Mouse (Mus musculus) spleen, adult 18-20 months (tissue): ENCODE measurements around the gene Atad3a.
"Not testable (repeated sequence)": the region's sequence is repeated elsewhere in the genome, so short reads cannot be mapped to it uniquely, and the experiment has no call there.

Experiments used
- DNase-seq, 2 experiments: peaks; one replicate each; pipeline ENCODE4 v3.0.0; 2022; ENCODE audit warnings: mixed read lengths in 2 of 2

Gene Atad3a

GRCm38 (mm10) chr4:155774971-155775740, 14.3 kb upstream of the Atad3a start:
- peak; percentile 35 to 40 for DNase-seq

- peak; percentile 76 to 86 for DNase-seq
These were observed 13.4 kb upstream of the Atad3a start, which contains the start of gene Vwa1 for GRCm38 (mm10) chr4:155774280-155774754. TSS of gene Vwa1 (minus strand) at chr4:155774698.

- no peak for DNase-seq
These were observed 12.6 kb upstream of the Atad3a start for GRCm38 (mm10) chr4:155773335-155774078.

GRCm38 (mm10) chr4:155772786-155773185, 11.9 kb upstream of the Atad3a start:
- no peak for DNase-seq

- DNase-seq = no peak
These were observed 10.8 kb upstream of the Atad3a start for GRCm38 (mm10) chr4:155771706-155772105.

GRCm38 (mm10) chr4:155770626-155771025, 9.7 kb upstream of the Atad3a start:
- no peak for DNase-seq

GRCm38 (mm10) chr4:155769880-155770512, 9.1 kb upstream of the Atad3a start:
- peak; percentile 72 to 87 for DNase-seq

GRCm38 (mm10) chr4:155769496-155769879, 8.6 kb upstream of the Atad3a start:
- DNase-seq = no peak

- no peak for DNase-seq
These were observed 1.5 kb upstream of the Atad3a start for GRCm38 (mm10) chr4:155762357-155762756.

GRCm38 (mm10) chr4:155761356-155762099, 635 bp upstream of the Atad3a start:
- no peak for DNase-seq

GRCm38 (mm10) chr4:155759862-155760612, 856 bp downstream of the Atad3a start:
- no peak for DNase-seq

- DNase-seq = no peak
These were observed 3.9 kb downstream of the Atad3a start for GRCm38 (mm10) chr4:155757011-155757410.

GRCm38 (mm10) chr4:155746575-155747490, 14.1 kb downstream of the Atad3a start:
- no peak for DNase-seq

- DNase-seq = no peak
These were observed 14.8 kb downstream of the Atad3a start for GRCm38 (mm10) chr4:155746036-155746548.

GRCm38 (mm10) chr4:155745136-155745535, 15.8 kb downstream of the Atad3a start:
- no peak for DNase-seq

- DNase-seq = no peak
These were observed 16.4 kb downstream of the Atad3a start for GRCm38 (mm10) chr4:155744474-155744873.

GRCm38 (mm10) chr4:155742684-155743083, 18.2 kb downstream of the Atad3a start:
- DNase-seq = no peak

- not testable (repeated sequence) for DNase-seq
These were observed 20.2 kb downstream of the Atad3a start for GRCm38 (mm10) chr4:155740681-155741080.

- no peak for DNase-seq
These were observed 20.9 kb downstream of the Atad3a start for GRCm38 (mm10) chr4:155739741-155740636.
